ENCODE assay signal across 15 mouse cellular contexts in the genomic region with DNA sequence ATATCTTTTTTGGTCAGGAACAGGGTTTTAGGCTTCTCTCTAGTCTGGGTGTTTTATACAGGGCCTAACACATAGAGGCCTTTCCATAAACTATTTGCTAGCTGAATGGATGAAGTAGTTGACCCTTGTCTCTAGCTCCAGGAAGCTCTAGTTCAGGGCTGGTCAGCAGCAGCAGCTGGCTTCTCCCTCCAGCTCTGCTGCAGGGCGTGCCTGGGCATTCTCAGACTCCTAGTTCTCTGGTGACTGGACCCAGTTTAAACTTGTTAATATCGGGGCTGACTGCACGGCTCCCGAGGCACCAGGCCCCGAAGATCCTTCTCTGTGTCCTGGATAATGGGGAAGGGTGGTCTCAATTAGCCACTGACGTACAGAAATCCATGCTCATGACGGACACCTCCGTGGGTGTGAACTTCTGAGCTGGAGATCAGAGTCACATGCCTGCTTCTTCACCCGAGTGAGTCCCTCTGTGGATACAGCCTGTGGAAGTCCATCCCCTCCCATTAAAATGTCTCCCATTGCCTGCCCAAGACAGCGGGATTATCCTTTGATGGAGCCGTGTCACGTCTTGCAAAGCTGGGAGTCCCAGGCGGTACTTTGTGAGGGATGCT. TPM values are rescaled to one million over a fixed set of nuclear protein-coding genes. Genes with fewer than 3 reads are reported as not detected.
DNase-seq lines count a peak whose midpoint lies in the region; ATAC-seq and TF ChIP-seq lines count a peak whose summit lies in the region.
"Had no signal": no experiment of that assay in that cellular context is flagged by ENCODE, and none has a peak within 500 bp of the region (broad histone marks: within the 10 kb centered on the region; RNA-seq: fewer than 3 reads in every experiment).

No protein-coding gene starts in this region.

- no peak for DNase-seq in forebrain, embryonic 10.5 days (ENCODE audit: extremely low spot score, low spot score)
- no peak for DNase-seq in limb, embryonic 10.5 days (ENCODE audit: low spot score)
- peak; percentile 41 to 68 for DNase-seq in kidney, postnatal 4 days
- no peak for DNase-seq in midbrain, postnatal 0 days (ENCODE audit: low spot score)
- no peak for DNase-seq in lung, postnatal 10 days
- DNase-seq in thymus, postnatal 36 days: no peak
- DNase-seq: adrenal gland, adult 8-10 months; cerebellum, adult 11 months; lung, adult 18-20 months; thymus, adult 2 months had no signal

- no peak for TF ChIP-seq CTCF in midbrain, postnatal 0 days (IDR thresholded peaks at IDR 0.05)

- H3K4me2 ChIP-seq in forebrain, embryonic 15.5 days (replicated peaks): no peak overlapping the region
- peak overlapping the region; percentile 94 for H3K4me2 ChIP-seq in limb, embryonic 13.5 days (replicated peaks)
- peak overlapping the region; percentile 22; the same call in 1 of the 2 replicates for H3K4me2 ChIP-seq in midbrain, postnatal 0 days (ENCODE audit: low read depth, low read length, poor library complexity, severe bottlenecking)
- H3K4me2 ChIP-seq: heart, embryonic 11.5 days; midbrain, embryonic 12.5 days had no signal

- no peaks in the 10 kb centered on the region for H3K9me3 ChIP-seq in forebrain, embryonic 10.5 days
- no peaks in the 10 kb centered on the region for H3K9me3 ChIP-seq in forebrain, embryonic 15.5 days
- H3K9me3 ChIP-seq in limb, embryonic 13.5 days: no peaks in the 10 kb centered on the region
- H3K9me3 ChIP-seq in limb, embryonic 10.5 days (replicated peaks): no peaks in the 10 kb centered on the region
- no peaks in the 10 kb centered on the region for H3K9me3 ChIP-seq in midbrain, postnatal 0 days (ENCODE audit: low read length)
- H3K9me3 ChIP-seq: midbrain, embryonic 12.5 days had no signal

- H3K4me1 ChIP-seq in forebrain, embryonic 10.5 days: peaks cover 72% of the 10 kb centered on the region
- peaks cover 43% of the 10 kb centered on the region for H3K4me1 ChIP-seq in forebrain, embryonic 15.5 days
- H3K4me1 ChIP-seq in limb, embryonic 13.5 days: peaks cover 57% of the 10 kb centered on the region
- peaks cover 52% of the 10 kb centered on the region for H3K4me1 ChIP-seq in limb, embryonic 10.5 days
- H3K4me1 ChIP-seq in midbrain, postnatal 0 days (ENCODE audit: insufficient read depth, low read length): peaks cover 11% of the 10 kb centered on the region

- 0 out of 2 replicates have a peak overlapping the region, but pooled peaks have one; percentile 12 for H3K27ac ChIP-seq in forebrain, embryonic 10.5 days
- H3K27ac ChIP-seq in forebrain, embryonic 15.5 days (replicated peaks): no peak overlapping the region
- H3K27ac ChIP-seq in limb, embryonic 13.5 days: no peak overlapping the region
- no peak overlapping the region for H3K27ac ChIP-seq in limb, embryonic 10.5 days
- H3K27ac ChIP-seq in midbrain, postnatal 0 days (ENCODE audit: low read depth, low read length): no peak overlapping the region
- H3K27ac ChIP-seq: midbrain, embryonic 12.5 days had no signal

- peaks cover 35% of the 10 kb centered on the region for H3K27me3 ChIP-seq in forebrain, embryonic 10.5 days (ENCODE audit: poor library complexity, severe bottlenecking)
- H3K27me3 ChIP-seq in forebrain, embryonic 15.5 days: no peaks in the 10 kb centered on the region
- peaks cover 15% of the 10 kb centered on the region; the same call in 1 of the 2 replicates for H3K27me3 ChIP-seq in limb, embryonic 13.5 days
- H3K27me3 ChIP-seq in limb, embryonic 10.5 days (ENCODE audit: low read depth, poor library complexity, severe bottlenecking): peaks cover 18% of the 10 kb centered on the region
- no peaks in the 10 kb centered on the region for H3K27me3 ChIP-seq in midbrain, postnatal 0 days (ENCODE audit: insufficient read depth, low read length)

- H3K4me3 ChIP-seq in forebrain, embryonic 10.5 days: no peak overlapping the region
- H3K4me3 ChIP-seq in forebrain, embryonic 15.5 days: no peak overlapping the region
- no peak overlapping the region for H3K4me3 ChIP-seq in limb, embryonic 13.5 days
- H3K4me3 ChIP-seq in limb, embryonic 10.5 days: no peak overlapping the region
- no peak overlapping the region for H3K4me3 ChIP-seq in midbrain, postnatal 0 days (ENCODE audit: low read depth, low read length)
- H3K4me3 ChIP-seq: midbrain, embryonic 12.5 days had no signal

- 69% methylated on average over 13 of the region's 13 CpGs for WGBS in forebrain, embryonic 10.5 days
- WGBS in forebrain, embryonic 15.5 days: 55% methylated on average over 13 of the region's 13 CpGs
- 60% methylated on average over 13 of the region's 13 CpGs for WGBS in limb, embryonic 13.5 days
- WGBS in limb, embryonic 10.5 days: 70% methylated on average over 13 of the region's 13 CpGs
- 47% methylated on average over 13 of the region's 13 CpGs for WGBS in midbrain, postnatal 0 days

- no peaks in the 10 kb centered on the region for H3K36me3 ChIP-seq in forebrain, embryonic 10.5 days (replicated peaks)
- no peaks in the 10 kb centered on the region for H3K36me3 ChIP-seq in forebrain, embryonic 15.5 days
- no peaks in the 10 kb centered on the region for H3K36me3 ChIP-seq in limb, embryonic 13.5 days
- H3K36me3 ChIP-seq in limb, embryonic 10.5 days: no peaks in the 10 kb centered on the region
- no peaks in the 10 kb centered on the region for H3K36me3 ChIP-seq in midbrain, postnatal 0 days (ENCODE audit: insufficient read depth, low read length)
- H3K36me3 ChIP-seq: midbrain, embryonic 12.5 days had no signal

- no peak for ATAC-seq in forebrain, embryonic 15.5 days (replicated peaks)
- no peak for ATAC-seq in limb, embryonic 13.5 days (ENCODE audit: low FRiP score, low read depth)
- no peak for ATAC-seq in midbrain, postnatal 0 days (ENCODE audit: low FRiP score)
- ATAC-seq: inflammation-experienced regulatory T-cells, adult 6 months had no signal

- H3K9ac ChIP-seq in forebrain, embryonic 15.5 days (replicated peaks): no peak overlapping the region
- 0 out of 2 replicates have a peak overlapping the region, but pooled peaks have one; percentile 26 for H3K9ac ChIP-seq in limb, embryonic 13.5 days
- 0 out of 2 replicates have a peak overlapping the region, but pooled peaks have one; percentile 19 for H3K9ac ChIP-seq in midbrain, postnatal 0 days (replicated peaks; ENCODE audit: low read length, poor library complexity, severe bottlenecking)
- H3K9ac ChIP-seq: midbrain, embryonic 12.5 days had no signal

RNA-seq across cellular contexts. Expression of a gene that starts 4.2 kb away (rescaled TPM):
- polyA plus RNA-seq in forebrain, embryonic 10.5 days (2016; fragmentation: Nextera tagmentation; extraction: Ambion mirVana): 0.99 and 1.1 TPM in 2 replicates
- 3.1 TPM in 2 replicates for polyA plus RNA-seq in forebrain, embryonic 15.5 days (2015; fragmentation: Nextera tagmentation; extraction: Ambion mirVana)
- polyA plus RNA-seq in limb, embryonic 13.5 days (2015; fragmentation: Nextera tagmentation; extraction: Ambion mirVana): 4.0 and 4.1 TPM in 2 replicates
- polyA plus RNA-seq in limb, embryonic 10.5 days (2016; fragmentation: Nextera tagmentation; extraction: Ambion mirVana): 1.2 and 1.5 TPM in 2 replicates
- total RNA-seq in midbrain, postnatal 0 days (2014; rRNA removed): 20.5 and 22.7 TPM in 2 replicates
- 2.6 and 2.8 TPM in 2 replicates for polyA plus RNA-seq in midbrain, postnatal 0 days (2015; fragmentation: Nextera tagmentation; extraction: Ambion mirVana)

Comparison
In these comparisons a context has a peak if more than half of its experiments do, and no peak if none do; other contexts are left out.
1. DNase-seq: peak in kidney, postnatal 4 days (2 of 2); none in forebrain, embryonic 10.5 days (single experiment), limb, embryonic 10.5 days (single experiment), midbrain, postnatal 0 days (single experiment), lung, postnatal 10 days (single experiment) and thymus, postnatal 36 days (0 of 2).